11 mouse cellular contexts compared by ENCODE assay signal in genomic region chr5:139682631-139682977, GRCm38 (mm10). TPM values are rescaled to one million over a fixed set of nuclear protein-coding genes. Genes with fewer than 3 reads are reported as not detected.
A peak's percentile ranks its signal among the peaks of the same experiment; 100 is the strongest.
DNase-seq lines count a peak whose midpoint lies in the region; ATAC-seq and TF ChIP-seq lines count a peak whose summit lies in the region.
"Had no signal": no experiment of that assay in that cellular context is flagged by ENCODE, and none has a peak within 500 bp of the region (broad histone marks: within the 10 kb centered on the region; RNA-seq: fewer than 3 reads in every experiment).

No protein-coding gene starts in this region.

- peaks cover 17% of the 10 kb centered on the region for H3K27me3 ChIP-seq in kidney, postnatal 0 days (ENCODE audit: insufficient read depth, low read length)
- peaks cover 80% of the 10 kb centered on the region for H3K27me3 ChIP-seq in hindbrain, embryonic 13.5 days
- peaks cover 54% of the 10 kb centered on the region for H3K27me3 ChIP-seq in midbrain, embryonic 13.5 days

- intact Hi-C loops in left cerebral cortex, postnatal 25 days (cut with DNase I): no loop called here

- H3K4me1 ChIP-seq in kidney, postnatal 0 days (replicated peaks; ENCODE audit: insufficient read depth, low read length): peaks cover 3% of the 10 kb centered on the region; the same call in 1 of the 2 replicates
- H3K4me1 ChIP-seq in hindbrain, embryonic 13.5 days (replicated peaks): peaks cover 42% of the 10 kb centered on the region
- peaks cover 34% of the 10 kb centered on the region for H3K4me1 ChIP-seq in midbrain, embryonic 13.5 days (replicated peaks)

- 2% methylated on average over 7 of the region's 7 CpGs for WGBS in kidney, postnatal 0 days
- WGBS in hindbrain, embryonic 13.5 days: 3% methylated on average over 7 of the region's 7 CpGs
- WGBS in midbrain, embryonic 13.5 days: 3% methylated on average over 7 of the region's 7 CpGs

- H3K9me3 ChIP-seq in kidney, postnatal 0 days (replicated peaks; ENCODE audit: low read length): no peaks in the 10 kb centered on the region
- no peaks in the 10 kb centered on the region for H3K9me3 ChIP-seq in hindbrain, embryonic 13.5 days
- no peaks in the 10 kb centered on the region for H3K9me3 ChIP-seq in midbrain, embryonic 13.5 days
- H3K9me3 ChIP-seq: liver, embryonic 13.5 days had no signal

- H3K9ac ChIP-seq in kidney, postnatal 0 days (ENCODE audit: low read depth, low read length): no peak overlapping the region
- peak overlapping the region; percentile 29 for H3K9ac ChIP-seq in hindbrain, embryonic 13.5 days
- H3K9ac ChIP-seq in midbrain, embryonic 13.5 days (replicated peaks): 0 out of 2 replicates have a peak overlapping the region, but pooled peaks have one; percentile 10
- H3K9ac ChIP-seq: liver, embryonic 13.5 days had no signal

- H3K27ac ChIP-seq in kidney, postnatal 0 days: no peak overlapping the region
- peak overlapping the region; percentile 88 for H3K27ac ChIP-seq in hindbrain, embryonic 13.5 days
- H3K27ac ChIP-seq in midbrain, embryonic 13.5 days: peak overlapping the region; percentile 82
- H3K27ac ChIP-seq: layer of hippocampus, adult 2 months; liver, embryonic 13.5 days; stomach, postnatal 0 days had no signal

- no peak overlapping the region for H3K4me3 ChIP-seq in kidney, postnatal 0 days (replicated peaks; ENCODE audit: low read depth, low read length)
- no peak overlapping the region for H3K4me3 ChIP-seq in hindbrain, embryonic 13.5 days
- H3K4me3 ChIP-seq in midbrain, embryonic 13.5 days (replicated peaks): no peak overlapping the region
- H3K4me3 ChIP-seq: layer of hippocampus, adult 2 months; liver, embryonic 13.5 days had no signal

- no peak overlapping the region for H3K4me2 ChIP-seq in kidney, postnatal 0 days (ENCODE audit: low read length)
- H3K4me2 ChIP-seq in hindbrain, embryonic 13.5 days: no peak overlapping the region; the same call in 1 of the 2 replicates
- H3K4me2 ChIP-seq in midbrain, embryonic 13.5 days (replicated peaks): peak overlapping the region; percentile 24; the same call in 1 of the 2 replicates
- H3K4me2 ChIP-seq: liver, embryonic 13.5 days had no signal

- TF ChIP-seq CTCF in kidney, postnatal 0 days (IDR thresholded peaks at IDR 0.05; ENCODE audit: low read depth): no peak

- ATAC-seq in kidney, postnatal 0 days (replicated peaks; ENCODE audit: low FRiP score, low read depth): no peak
- ATAC-seq in hindbrain, embryonic 13.5 days (ENCODE audit: low FRiP score): peak; percentile 66; the same call in 1 of the 2 replicates
- peak; percentile 60 for ATAC-seq in midbrain, embryonic 13.5 days

- H3K36me3 ChIP-seq in kidney, postnatal 0 days (ENCODE audit: insufficient read depth, low read length): no peaks in the 10 kb centered on the region
- H3K36me3 ChIP-seq in hindbrain, embryonic 13.5 days: no peaks in the 10 kb centered on the region
- no peaks in the 10 kb centered on the region for H3K36me3 ChIP-seq in midbrain, embryonic 13.5 days
- H3K36me3 ChIP-seq: liver, embryonic 13.5 days had no signal

- DNase-seq in kidney, postnatal 0 days (ENCODE audit: low spot score): peak; percentile 63
- no peak for DNase-seq in kidney, postnatal 25 days
- no peak for DNase-seq in right cerebral cortex, postnatal 4 days
- no peak for DNase-seq in left cerebral cortex, postnatal 25 days (ENCODE audit: low spot score in 2 of 2)
- no peak for DNase-seq in layer of hippocampus, adult 9-10 months (ENCODE audit: low spot score)
- no peak for DNase-seq in lung, postnatal 36 days
- DNase-seq: liver, embryonic 13.5 days had no signal

RNA-seq across cellular contexts. Expression of gene Micall2, which starts 53.5 kb away (rescaled TPM):
- 4.2 and 4.6 TPM in 2 replicates for polyA plus RNA-seq in kidney, postnatal 0 days (2015; fragmentation: Nextera tagmentation; extraction: Ambion mirVana)
- 8.1 TPM in 2 replicates for polyA plus RNA-seq in hindbrain, embryonic 13.5 days (2015; fragmentation: Nextera tagmentation; extraction: Ambion mirVana)
- 7.5 and 8.9 TPM in 2 replicates for polyA plus RNA-seq in midbrain, embryonic 13.5 days (2015; fragmentation: Nextera tagmentation; extraction: Ambion mirVana)
- 1 to 10 TPM; 2.0 to 2.4 TPM for total RNA-seq in left cerebral cortex, postnatal 25 days (2021)
